Mouse (Mus musculus): ENCODE data around the gene Relb. TPM values are rescaled to one million over a fixed set of nuclear protein-coding genes. Genes with fewer than 3 reads are reported as not detected.

Relb gene
- total and polyA plus RNA-seq, 3 experiments, result 44.0 to 59.6 (median 58.1) TPM

DNA sequence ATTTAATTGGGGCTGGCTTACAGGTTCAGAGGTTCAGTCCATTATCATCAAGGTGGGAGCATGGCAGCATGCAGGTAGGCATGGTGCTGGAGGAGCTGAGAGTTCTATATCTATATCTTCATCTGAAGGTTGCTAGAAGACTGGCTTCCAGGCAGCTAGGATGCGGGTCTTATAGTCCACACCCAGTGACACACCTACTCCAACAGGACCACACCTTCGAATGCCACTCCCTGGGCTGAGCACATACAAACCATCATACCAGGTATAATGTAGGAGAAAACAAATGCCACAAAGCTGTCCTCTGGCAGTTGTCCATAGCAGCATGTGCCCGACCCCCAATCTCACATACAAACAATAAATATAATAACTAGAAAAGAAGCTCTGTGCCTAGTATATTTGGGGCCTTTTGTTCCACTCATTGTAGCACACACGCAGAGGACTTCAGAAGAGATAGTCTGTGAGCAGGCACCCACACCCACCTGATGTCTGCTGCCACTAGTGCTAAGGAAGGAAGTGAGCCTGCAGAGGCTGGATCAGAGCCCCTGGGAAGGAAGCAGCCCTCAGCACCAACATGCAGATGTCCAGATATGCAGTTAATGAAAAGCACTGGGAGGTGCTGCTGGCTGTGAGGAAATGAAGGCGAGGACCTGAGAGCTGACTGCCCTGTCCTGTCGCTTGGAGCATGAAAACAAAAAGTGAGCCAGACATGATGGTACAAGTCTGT lies 22.0 kb upstream of the Relb start:
- DNase-seq (ENCODE audit: extremely low read depth), result no peak
- Histone ChIP-seq H3K27ac (ENCODE audit: insufficient read depth, low read depth) (no peak overlapping the region), H3K9ac (ENCODE audit: insufficient read depth, low read depth) (no peak overlapping the region), H3K4me2 (ENCODE audit: insufficient read depth, low read depth, poor library complexity, severe bottlenecking) (no peak overlapping the region), H3K79me2 (replicated peaks; ENCODE audit: control insufficient read depth, extremely low read depth, insufficient read depth, poor library complexity, severe bottlenecking) (peaks cover 3% of the 10 kb centered on the region; the same call in 1 of the 2 replicates), H3K9me3 (replicated peaks; ENCODE audit: low read length) (no peaks in the 10 kb centered on the region), H3K36me3 (replicated peaks in 1 of 2; ENCODE audit: control insufficient read depth in 1 of 2, insufficient read depth in 1 of 2, low read length in 1 of 2) (peaks cover 66 to 88% of the 10 kb centered on the region in 2 experiments), H3K4me3 (replicated peaks in 1 of 3; ENCODE audit: low read depth in 2 of 3, low read length in 2 of 3, poor library complexity in 1 of 3) (no peak overlapping the region), H3K27me3 (replicated peaks) (no peaks in the 10 kb centered on the region), H3K4me1 (ENCODE audit: control insufficient read depth in 1 of 2, insufficient read depth in 2 of 2) (peaks cover 0 to 8% of the 10 kb centered on the region in 2 experiments; a peak in 2 of 4 replicates)
- in situ Hi-C loops (cut with MboI; ENCODE audit: low pct_ligation_motif_present, low pct_unique_long_range_greater_than_20kb, low sequenced_read_pairs), result no loop called here
- TF ChIP-seq USF1 (IDR thresholded peaks at IDR 0.05; ENCODE audit: low read depth, low read length) (no peak), JUN (IDR thresholded peaks at IDR 0.05; ENCODE audit: insufficient read depth, low read depth, low read length) (no peak), ZC3H11A (IDR thresholded peaks at IDR 0.05; ENCODE audit: low read depth, low read length) (no peak), SMC3 (IDR thresholded peaks at IDR 0.05; ENCODE audit: low read depth, low read length) (no peak)
- dilution Hi-C loops (cut with MboI; ENCODE audit: extremely low pct_ligation_motif_present, extremely low pct_unique_long_range_greater_than_20kb, low sequenced_read_pairs), result no loop called here

DNA sequence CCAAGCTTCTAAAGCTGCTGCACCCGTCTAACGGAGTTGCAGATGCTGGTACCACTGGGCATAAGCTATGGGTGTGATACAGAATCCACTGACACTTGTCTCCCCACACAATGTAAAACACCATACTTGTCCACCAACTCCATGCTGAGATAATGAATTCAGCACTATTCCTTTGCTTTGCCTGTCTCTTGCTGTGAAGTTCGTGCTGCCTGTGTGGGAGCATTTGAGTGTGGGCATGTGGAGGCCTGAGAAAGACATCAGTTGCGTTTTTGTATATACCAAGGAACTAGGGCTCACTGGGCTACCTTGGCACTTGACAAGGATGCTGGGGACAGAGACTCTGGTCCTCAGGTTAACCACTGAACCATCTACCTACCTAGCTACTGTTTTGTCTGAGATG lies 12.0 kb upstream of the Relb start:
- DNase-seq (ENCODE audit: extremely low read depth), result no peak
- H3K9me3 ChIP-seq (replicated peaks; ENCODE audit: low read length), result no peaks in the 10 kb centered on the region
- H3K4me3 ChIP-seq (replicated peaks in 1 of 3; ENCODE audit: low read depth in 2 of 3, low read length in 2 of 3, poor library complexity in 1 of 3), result no peak overlapping the region
- TF ChIP-seq ZC3H11A (IDR thresholded peaks at IDR 0.05; ENCODE audit: low read depth, low read length), result no peak
- no peak for TF ChIP-seq KAT2A (IDR thresholded peaks at IDR 0.05; ENCODE audit: insufficient replicate concordance, low read length)
- no peak for TF ChIP-seq USF1 (IDR thresholded peaks at IDR 0.05; ENCODE audit: low read depth, low read length)
- TF ChIP-seq GABPA (IDR thresholded peaks at IDR 0.05; ENCODE audit: insufficient replicate concordance, low read depth, low read length), result no peak
- no peak for TF ChIP-seq MAFK (IDR thresholded peaks at IDR 0.05; ENCODE audit: insufficient replicate concordance, low read length)
- no peak for TF ChIP-seq MAZ (IDR thresholded peaks at IDR 0.05; ENCODE audit: low read depth, low read length)
- no peak for TF ChIP-seq USF2 (conservative IDR thresholded peaks at IDR 0.05; ENCODE audit: low read depth, low read length)
- TF ChIP-seq MAX (IDR thresholded peaks at IDR 0.05; ENCODE audit: low read length), result no peak
- no peak for TF ChIP-seq EP300 (IDR thresholded peaks at IDR 0.05; ENCODE audit: low read length)
- no peak for TF ChIP-seq SIN3A (IDR thresholded peaks at IDR 0.05; ENCODE audit: low read length)
- no peak for TF ChIP-seq PAX5 (IDR thresholded peaks at IDR 0.05; ENCODE audit: low read length)
- no peak for TF ChIP-seq NRF1 (IDR thresholded peaks at IDR 0.05; ENCODE audit: low read depth, low read length)
- no peak for TF ChIP-seq TCF12 (IDR thresholded peaks at IDR 0.05; ENCODE audit: low read depth, low read length)
- TF ChIP-seq MEF2A (IDR thresholded peaks at IDR 0.05; ENCODE audit: borderline replicate concordance, low read depth, low read length), result no peak
- TF ChIP-seq POLR2A (IDR thresholded peaks at IDR 0.05; ENCODE audit: low read depth, low read length), result no peak
- H3K27ac ChIP-seq (ENCODE audit: insufficient read depth, low read depth), result no peak overlapping the region
- no peak overlapping the region for H3K4me2 ChIP-seq (ENCODE audit: insufficient read depth, low read depth, poor library complexity, severe bottlenecking)
- H3K79me2 ChIP-seq (replicated peaks; ENCODE audit: control insufficient read depth, extremely low read depth, insufficient read depth, poor library complexity, severe bottlenecking), result no peaks in the 10 kb centered on the region
- H3K9ac ChIP-seq (ENCODE audit: insufficient read depth, low read depth), result no peak overlapping the region
- H3K27me3 ChIP-seq (replicated peaks), result no peaks in the 10 kb centered on the region
- H3K4me1 ChIP-seq (ENCODE audit: control insufficient read depth in 1 of 2, insufficient read depth in 2 of 2), result peaks cover 0 to 17% of the 10 kb centered on the region in 2 experiments; a peak in 2 of 4 replicates
- in situ Hi-C loops (cut with MboI; ENCODE audit: low pct_ligation_motif_present, low pct_unique_long_range_greater_than_20kb, low sequenced_read_pairs) (no loop called here), dilution Hi-C loops (cut with MboI; ENCODE audit: extremely low pct_ligation_motif_present, extremely low pct_unique_long_range_greater_than_20kb, low sequenced_read_pairs) (no loop called here)
- H3K36me3 ChIP-seq (replicated peaks in 1 of 2; ENCODE audit: control insufficient read depth in 1 of 2, insufficient read depth in 1 of 2, low read length in 1 of 2), result peaks cover 83 to 88% of the 10 kb centered on the region in 2 experiments
